Comparison of ENCODE assay signal across 8 mouse cellular contexts in genomic region chr8:122460524-122461472, GRCm38 (mm10). TPM values are rescaled to one million over a fixed set of nuclear protein-coding genes. Genes with fewer than 3 reads are reported as not detected.
DNase-seq lines count a peak whose midpoint lies in the region; ATAC-seq and TF ChIP-seq lines count a peak whose summit lies in the region.

Gene Snai3 (minus strand): TSS chr8:122460733.

- peaks cover 6% of the 10 kb centered on the region; the same call in 1 of the 2 replicates for H3K4me1 ChIP-seq in forebrain, embryonic 14.5 days (ENCODE audit: control insufficient read depth, insufficient read depth, low read length)
- H3K4me1 ChIP-seq in hindbrain, embryonic 16.5 days (ENCODE audit: control insufficient read depth, insufficient read depth, low read depth, low read length): peaks cover 8% of the 10 kb centered on the region
- H3K4me1 ChIP-seq in liver, embryonic 12.5 days: peaks cover 53% of the 10 kb centered on the region

- no peak within 1 kb of the TSS for H3K27ac ChIP-seq in forebrain, embryonic 14.5 days (ENCODE audit: low read depth, low read length)
- no peak within 1 kb of the TSS for H3K27ac ChIP-seq in hindbrain, embryonic 16.5 days (ENCODE audit: low read depth, low read length)
- H3K27ac ChIP-seq in liver, embryonic 12.5 days: no peak within 1 kb of the TSS

- H3K4me3 ChIP-seq in forebrain, embryonic 14.5 days (ENCODE audit: low read depth, low read length): peak within 1 kb of the TSS; percentile 26
- peak within 1 kb of the TSS; percentile 43 for H3K4me3 ChIP-seq in hindbrain, embryonic 16.5 days (ENCODE audit: low read length)
- peak within 1 kb of the TSS; percentile 39 for H3K4me3 ChIP-seq in liver, embryonic 12.5 days

- peaks cover 38% of the 10 kb centered on the region for H3K27me3 ChIP-seq in forebrain, embryonic 14.5 days (replicated peaks; ENCODE audit: control insufficient read depth, insufficient read depth, low read length)
- H3K27me3 ChIP-seq in hindbrain, embryonic 16.5 days (replicated peaks; ENCODE audit: control insufficient read depth, insufficient read depth, low read length): peaks cover 27% of the 10 kb centered on the region
- peaks cover 74% of the 10 kb centered on the region for H3K27me3 ChIP-seq in liver, embryonic 12.5 days (replicated peaks)

- ATAC-seq in forebrain, embryonic 14.5 days: peak; percentile 70
- ATAC-seq in hindbrain, embryonic 16.5 days: 0 out of 2 replicates have a peak, but pooled peaks have one; percentile 50
- peak; percentile 68 for ATAC-seq in liver, embryonic 12.5 days

- H3K4me2 ChIP-seq in forebrain, embryonic 14.5 days (ENCODE audit: low read length): peak within 1 kb of the TSS; percentile 56
- H3K4me2 ChIP-seq in hindbrain, embryonic 16.5 days (ENCODE audit: low read length): peak within 1 kb of the TSS; percentile 85
- peak within 1 kb of the TSS; percentile 66 for H3K4me2 ChIP-seq in liver, embryonic 12.5 days

- peak within 1 kb of the TSS; percentile 51; the same call in 1 of the 2 replicates for H3K9ac ChIP-seq in forebrain, embryonic 14.5 days (ENCODE audit: low read length)
- peak within 1 kb of the TSS; percentile 48 for H3K9ac ChIP-seq in hindbrain, embryonic 16.5 days (ENCODE audit: low read depth, low read length)
- peak within 1 kb of the TSS; percentile 12 for H3K9ac ChIP-seq in liver, embryonic 12.5 days

- H3K9me3 ChIP-seq in forebrain, embryonic 14.5 days (replicated peaks; ENCODE audit: control insufficient read depth, low read length): no peaks in the 10 kb centered on the region
- no peaks in the 10 kb centered on the region for H3K9me3 ChIP-seq in hindbrain, embryonic 16.5 days (ENCODE audit: control insufficient read depth, low read length)
- H3K9me3 ChIP-seq in liver, embryonic 12.5 days (replicated peaks): no peaks in the 10 kb centered on the region

- peak; percentile 74 for DNase-seq in ES-CJ7 (ENCODE audit: low read depth, low spot score)
- peak; percentile 34 for DNase-seq in brain, embryonic 14.5 days (ENCODE audit: low read depth)
- DNase-seq in forebrain, embryonic 14.5 days (ENCODE audit: low spot score): peak; percentile 23
- peak; percentile 45 to 79 for DNase-seq in natural killer cell, adult 2 months (ENCODE audit: low spot score in 2 of 2)
- DNase-seq in thymus, postnatal 0 days (ENCODE audit: low spot score): peak; percentile 79
- no peak for DNase-seq in frontal cortex, adult 2 months (ENCODE audit: extremely low spot score in 1 of 2, low spot score in 1 of 2)

- H3K36me3 ChIP-seq in forebrain, embryonic 14.5 days (ENCODE audit: control insufficient read depth, insufficient read depth, low read length): peaks cover 7% of the 10 kb centered on the region; the same call in 1 of the 2 replicates
- H3K36me3 ChIP-seq in hindbrain, embryonic 16.5 days (ENCODE audit: control insufficient read depth, insufficient read depth, low read length): no peaks in the 10 kb centered on the region
- 0 out of 2 replicates have a peak, but pooled peaks cover 3% of the 10 kb centered on the region for H3K36me3 ChIP-seq in liver, embryonic 12.5 days

- no peak for TF ChIP-seq CTCF in brain, embryonic 14.5 days (IDR thresholded peaks at IDR 0.05; ENCODE audit: borderline replicate concordance, extremely low read depth, insufficient read depth, insufficient read length)

- WGBS in forebrain, embryonic 14.5 days: 2% methylated on average over 48 of the region's 56 CpGs
- WGBS in hindbrain, embryonic 16.5 days: 3% methylated on average over 56 of the region's 56 CpGs
- 5% methylated on average over 53 of the region's 56 CpGs for WGBS in liver, embryonic 12.5 days (ENCODE audit: insufficient replicate concordance)

- TF ChIP-seq POLR2A in brain, embryonic 14.5 days (IDR thresholded peaks at IDR 0.05; ENCODE audit: borderline replicate concordance, extremely low read depth, insufficient read depth, insufficient read length, poor library complexity, severe bottlenecking): no peak

RNA-seq across cellular contexts. Expression of gene Snai3, which starts in this region (rescaled TPM):
- polyA plus RNA-seq in brain, embryonic 14.5 days (2012; rRNA removed): not detected in 2 replicates
- polyA plus RNA-seq in forebrain, embryonic 14.5 days (2014; fragmentation: Nextera tagmentation; extraction: Ambion mirVana): not detected in 2 replicates
- polyA plus RNA-seq in hindbrain, embryonic 16.5 days (2015; fragmentation: Nextera tagmentation; extraction: Ambion mirVana): 0.12 TPM in 1 of 2 replicates, not detected in the other
- 0.18 and 0.36 TPM in 2 replicates for polyA plus RNA-seq in liver, embryonic 12.5 days (2016; fragmentation: Nextera tagmentation; extraction: Ambion mirVana)
- 37.5 TPM in 2 replicates for polyA plus RNA-seq in thymus, postnatal 0 days (2015; fragmentation: Nextera tagmentation; extraction: Ambion mirVana)
- polyA plus RNA-seq in frontal cortex, adult 2 months (2012; rRNA removed): 0.22 and 0.57 TPM in 2 replicates

Comparison
In these comparisons a context has a peak if more than half of its experiments do, and no peak if none do; other contexts are left out.
1. RNA of gene Snai3 (polyA plus RNA-seq): 37.5 TPM in thymus, postnatal 0 days; 0.18 to 0.36 TPM in liver, embryonic 12.5 days, 0.22 to 0.57 TPM in frontal cortex, adult 2 months, 0.12 TPM in hindbrain, embryonic 16.5 days, not detected in brain, embryonic 14.5 days and not detected in forebrain, embryonic 14.5 days; every median in the first group is over 10 times any median in the second.
2. Peak in DNase-seq in brain, embryonic 14.5 days; RNA of the gene not detected or under 1 TPM.
3. Peak in DNase-seq, ATAC-seq, H3K4me3 ChIP-seq, H3K9ac ChIP-seq and H3K4me2 ChIP-seq in forebrain, embryonic 14.5 days; RNA of the gene not detected or under 1 TPM.
4. Peak in ATAC-seq, H3K4me3 ChIP-seq, H3K9ac ChIP-seq and H3K4me2 ChIP-seq in hindbrain, embryonic 16.5 days; RNA of the gene not detected or under 1 TPM.
5. Peak in ATAC-seq, H3K4me3 ChIP-seq, H3K9ac ChIP-seq and H3K4me2 ChIP-seq in liver, embryonic 12.5 days; RNA of the gene not detected or under 1 TPM.
6. DNase-seq: peak in ES-CJ7 (single experiment), natural killer cell, adult 2 months (2 of 2) and thymus, postnatal 0 days (single experiment); none in frontal cortex, adult 2 months (0 of 2).
7. Peak in every context shown above with its lines, with median percentiles within 50 percentile points of each other: ATAC-seq, H3K4me2 ChIP-seq, H3K4me3 ChIP-seq and H3K9ac ChIP-seq.